Mouse (Mus musculus) T-helper 2 cell (primary cell): Measurements from ENCODE around the gene Dnah10.
"Not testable (repeated sequence)": the region's sequence is repeated elsewhere in the genome, so short reads cannot be mapped to it uniquely, and the experiment has no call there.

Experiments used
- in situ Hi-C: fragments of 300-600 bp; cut with MboI, MseI; formaldehyde crosslinking; loops from one replicate; pipeline ENCODE4 v1.15.1; 2025; ENCODE audit warnings: high pct_unique_total_duplicates

The Dnah10 gene

DNA sequence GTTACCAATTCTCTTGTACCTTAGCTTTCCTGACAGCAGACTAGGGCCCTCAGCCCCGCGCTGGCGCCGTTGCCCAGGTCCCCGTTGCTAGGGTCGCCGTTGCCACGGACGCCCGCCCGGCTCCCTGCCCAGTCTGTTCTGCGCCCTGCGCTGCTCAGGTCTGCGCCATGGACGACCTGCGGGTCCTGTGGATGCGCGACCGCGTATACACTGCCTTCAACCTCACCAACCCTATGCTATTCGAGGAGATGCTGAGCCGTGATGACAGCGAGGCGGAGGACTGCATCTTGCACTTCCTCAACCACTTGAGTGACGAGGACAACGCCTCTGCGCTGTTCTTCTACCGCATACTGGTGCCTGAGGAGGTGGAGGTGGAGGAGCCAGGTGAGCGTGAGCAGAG, at the start of gene Dnah10:
Gene Dnah10 (plus strand): TSS at position 89 of the 400 bp plus-strand sequence.
- in situ Hi-C loops, result no loop called here

DNA sequence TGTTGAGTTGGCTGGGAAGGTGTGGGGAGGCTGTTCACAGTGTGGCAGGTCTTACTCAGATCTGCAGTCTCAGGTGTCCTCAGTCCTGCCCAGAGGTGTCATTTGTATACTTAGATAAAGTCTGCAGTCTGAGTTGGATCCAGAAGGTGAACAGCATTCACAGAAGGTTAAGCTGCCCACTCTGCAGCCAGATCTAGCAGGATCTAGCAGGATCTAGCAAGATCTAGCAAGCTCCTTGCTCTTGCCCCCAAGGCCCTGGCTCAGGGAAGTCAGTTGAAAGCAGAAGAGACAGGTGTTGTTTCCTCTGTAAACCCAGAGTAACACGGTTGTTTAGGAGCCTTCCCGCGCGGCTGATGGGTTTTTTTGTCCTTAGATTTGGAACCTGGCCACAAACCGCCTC, 11.1 kb upstream of the Dnah10 start:
- in situ Hi-C loops, result loop anchor here (5.0 to 10.0 kb wide), 4 partner anchors 66 to 869 kb away; no protein-coding TSS in a partner anchor

DNA sequence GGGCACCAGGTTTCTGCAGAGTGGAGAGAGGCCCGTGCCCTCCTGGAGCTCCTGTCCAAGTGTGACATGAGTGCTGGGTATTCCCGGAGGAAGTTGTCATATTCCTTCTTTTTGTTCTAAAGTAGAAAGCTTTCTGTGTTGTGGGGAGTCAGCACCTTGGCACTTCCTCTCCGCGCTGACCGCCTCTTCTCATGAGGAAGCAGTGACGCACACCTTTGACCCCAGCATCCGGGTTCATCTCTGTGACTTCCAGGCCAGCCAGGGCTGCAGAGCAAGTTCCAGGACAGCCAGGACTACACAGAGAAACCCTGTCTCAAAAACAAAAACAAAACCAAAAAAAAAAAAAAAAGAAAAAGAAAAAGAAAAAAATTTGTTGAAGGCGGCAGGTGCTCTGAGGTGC, 9.8 kb upstream of the Dnah10 start:
- in situ Hi-C loops, result loop anchor here (10.0 kb wide), 3 partner anchors 220 to 870 kb away; no protein-coding TSS in a partner anchor

DNA sequence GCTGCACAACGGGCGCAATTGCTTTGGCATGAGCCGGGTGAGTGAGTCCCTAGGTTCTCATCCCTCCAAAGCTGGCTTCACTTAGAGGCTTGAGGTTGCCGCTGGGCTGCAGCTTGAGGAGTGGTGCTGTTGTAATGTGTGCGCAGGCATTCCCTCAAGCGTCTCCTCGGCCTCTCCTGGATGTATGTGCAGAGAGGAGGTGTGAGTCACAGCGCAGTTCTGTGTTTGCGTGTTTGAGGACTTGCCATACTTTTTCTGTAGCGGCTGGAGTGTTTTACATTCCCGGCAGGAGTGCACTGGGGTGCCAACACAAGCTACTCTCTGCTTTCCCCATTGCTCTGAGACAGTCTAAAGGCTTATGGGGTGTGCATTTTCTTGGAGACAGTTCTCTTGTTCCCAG, 6.9 kb upstream of the Dnah10 start:
- in situ Hi-C loops, result loop anchor here (10.0 kb wide), 3 partner anchors 223 to 873 kb away; no protein-coding TSS in a partner anchor

DNA sequence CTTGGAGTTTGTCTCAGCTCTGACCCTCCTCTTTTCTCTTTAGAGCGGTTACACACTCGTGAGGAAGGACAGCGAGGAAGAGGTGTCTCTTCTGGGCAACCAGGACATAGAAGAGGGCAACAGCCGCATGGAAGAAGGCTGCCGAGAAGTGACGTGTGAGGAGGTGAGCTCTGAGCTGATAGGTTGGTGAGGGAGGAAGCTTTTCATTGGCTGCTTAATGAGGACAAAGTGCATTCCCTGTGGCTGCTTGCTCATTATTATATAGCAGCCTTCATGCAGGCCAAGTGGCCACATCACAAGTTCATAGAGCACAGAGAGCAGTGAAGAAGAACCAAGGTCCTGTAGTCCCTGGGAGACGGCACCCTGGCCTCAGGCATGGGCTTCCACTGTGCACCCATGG, 6.5 kb upstream of the Dnah10 start:
- in situ Hi-C loops, result loop anchor here (10.0 kb wide), 3 partner anchors 224 to 874 kb away; no protein-coding TSS in a partner anchor

DNA sequence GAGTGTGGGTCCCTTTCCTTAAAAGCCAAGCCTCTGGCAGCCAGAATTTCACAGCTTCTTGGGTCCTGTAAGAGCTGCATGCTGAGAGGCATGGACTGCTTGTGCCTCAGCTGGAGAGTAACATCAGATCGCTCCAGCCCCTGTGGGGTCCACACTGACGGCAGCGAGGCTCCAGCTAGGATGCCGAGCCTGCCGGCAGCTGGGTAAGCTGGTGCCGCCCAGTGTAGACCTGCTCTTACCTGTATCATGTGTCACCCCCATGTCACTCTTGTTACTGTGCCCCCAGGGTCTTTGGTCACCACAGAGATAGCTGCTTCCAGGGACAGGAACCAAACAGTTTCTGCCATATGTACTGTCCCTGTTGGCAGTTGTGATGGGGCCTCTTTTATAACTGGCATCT, 1.8 kb upstream of the Dnah10 start:
- in situ Hi-C loops, result no loop called here

DNA sequence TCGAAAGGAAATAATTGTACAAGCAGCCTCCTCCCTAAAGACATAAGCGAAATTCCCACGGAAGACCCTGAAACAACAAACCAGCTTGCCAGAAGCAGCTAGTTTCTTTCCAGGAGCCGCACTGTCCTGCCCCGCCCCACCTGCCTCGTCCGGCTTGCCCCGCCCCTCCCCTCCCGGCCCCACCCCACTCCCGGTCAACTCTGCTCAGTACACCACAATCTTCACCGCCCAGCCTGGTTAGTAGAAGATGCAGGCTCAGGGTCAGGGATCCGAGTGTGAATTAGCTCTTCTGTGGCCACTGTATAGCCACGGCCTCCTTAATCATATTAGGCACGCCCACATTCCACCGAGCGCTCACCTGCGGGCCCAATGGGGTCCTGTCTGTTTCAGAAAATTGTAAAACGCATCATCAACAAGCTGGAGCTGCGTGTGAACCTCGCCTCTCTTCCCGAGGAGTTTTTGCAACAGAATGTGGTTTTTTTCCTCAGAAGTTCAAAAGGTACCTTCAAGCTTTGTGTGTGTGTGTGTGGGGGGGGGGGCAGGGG, 4.8 kb downstream of the Dnah10 start:
- in situ Hi-C loops, result no loop called here

DNA sequence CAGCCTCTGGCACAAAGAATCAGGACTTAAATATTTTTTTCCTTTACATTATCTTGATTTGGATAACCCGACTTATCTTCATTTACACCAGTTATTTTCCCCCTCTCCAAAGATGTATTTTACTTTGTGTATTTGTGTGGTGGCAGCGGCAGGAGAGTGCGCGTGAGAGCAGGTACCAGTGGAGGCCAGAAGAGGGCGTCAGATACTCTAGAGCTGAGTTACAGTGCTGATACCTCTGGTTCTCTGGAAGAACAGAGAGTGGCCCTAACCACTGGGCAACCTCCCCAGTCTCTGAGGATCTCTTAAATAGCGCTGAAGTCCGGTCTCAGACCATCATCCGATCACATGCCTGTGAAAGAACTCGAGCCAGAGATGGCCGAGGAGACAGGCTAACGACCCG, 9.1 kb downstream of the Dnah10 start:
- in situ Hi-C loops, result no loop called here

DNA sequence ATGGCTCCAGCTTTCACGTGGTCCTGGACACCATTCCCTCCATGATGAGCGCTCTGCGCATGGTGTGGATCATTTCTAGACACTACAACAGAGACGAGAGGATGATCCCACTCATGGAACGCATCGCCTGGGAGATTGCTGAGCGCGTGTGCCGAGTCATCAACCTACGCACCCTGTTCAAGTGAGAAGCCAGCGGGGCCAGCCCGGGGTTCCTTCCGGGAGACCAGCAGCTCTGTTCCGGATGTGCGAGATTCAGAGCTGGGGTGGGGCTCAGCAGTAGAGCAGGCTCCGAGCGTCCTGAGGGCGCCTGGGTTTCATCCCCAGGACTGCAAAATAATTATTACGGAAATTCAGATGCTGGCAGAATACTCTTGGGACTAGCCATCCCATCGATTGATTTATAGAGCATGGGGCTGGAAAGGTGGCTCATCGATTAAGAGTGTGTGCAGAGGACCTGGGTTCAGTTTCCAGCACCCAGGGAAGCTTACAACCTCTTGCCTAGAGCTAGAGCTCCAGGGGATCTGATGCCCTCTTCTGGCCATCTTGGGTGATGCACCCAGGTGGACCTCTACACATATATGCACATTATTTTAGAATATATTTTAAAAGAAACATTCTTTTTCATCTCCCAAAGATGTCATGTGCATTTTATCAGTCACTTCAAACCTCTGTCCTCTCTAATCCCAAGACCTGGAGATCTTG, 17.2 kb downstream of the Dnah10 start:
- in situ Hi-C loops, result no loop called here

DNA sequence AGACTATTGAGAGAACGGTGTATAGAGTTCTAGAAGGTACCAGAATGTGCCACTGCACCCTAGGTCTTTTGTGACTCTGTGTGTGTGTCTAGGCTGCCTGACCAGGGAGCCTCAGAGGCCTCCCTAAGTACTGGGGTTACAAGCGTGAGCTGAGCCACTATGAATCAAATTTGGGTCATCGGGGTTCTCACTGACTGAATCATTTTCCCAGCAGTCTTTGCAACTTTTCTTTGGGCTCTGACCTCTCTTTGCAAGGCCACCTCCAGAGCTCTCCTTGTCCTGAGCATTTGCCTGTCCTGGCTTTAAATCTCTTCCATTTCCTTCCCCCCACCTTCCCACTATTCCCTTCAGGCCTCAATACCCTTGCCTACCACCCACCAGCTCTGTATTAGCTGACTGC, 19.0 kb downstream of the Dnah10 start:
- in situ Hi-C loops, result no loop called here

DNA sequence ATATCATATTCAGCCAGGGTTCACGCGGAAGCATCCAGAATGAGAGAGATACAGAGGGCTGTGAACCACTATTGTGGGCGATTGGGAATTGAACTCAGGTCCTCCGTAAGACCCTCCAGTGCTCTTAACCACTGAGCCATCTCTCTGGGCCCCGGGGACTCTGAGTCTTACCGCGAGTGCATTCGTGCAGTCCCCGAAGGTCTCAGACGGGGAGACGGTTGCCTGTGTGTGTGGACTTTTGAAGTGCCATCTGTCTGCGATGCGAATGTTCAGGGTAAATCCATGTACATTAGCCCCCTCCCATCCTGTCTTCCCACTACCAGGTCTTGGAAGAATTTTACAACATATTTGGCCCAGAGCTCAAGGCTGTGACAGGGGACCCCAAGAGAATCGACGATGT, 21.3 kb downstream of the Dnah10 start:
- in situ Hi-C loops, result no loop called here

DNA sequence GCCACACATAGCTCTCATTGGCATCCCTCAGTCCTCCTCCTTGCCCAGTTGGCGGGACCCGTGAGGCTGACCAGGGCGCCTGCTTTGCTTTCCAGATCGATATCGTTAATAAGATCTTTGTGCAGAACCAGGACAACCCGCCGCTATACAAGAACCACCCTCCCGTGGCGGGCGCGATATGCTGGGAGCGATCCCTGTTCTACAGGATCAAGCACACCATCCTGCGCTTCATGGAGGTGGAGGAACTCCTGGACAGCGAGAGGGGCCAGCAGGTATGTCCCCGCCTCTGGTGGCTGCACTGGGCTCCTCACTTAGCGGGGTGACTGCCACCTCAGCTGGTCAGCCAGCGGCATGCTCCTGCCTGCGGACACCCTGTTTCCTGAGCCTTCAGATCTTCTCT, 23.4 kb downstream of the Dnah10 start:
- in situ Hi-C loops, result no loop called here

DNA sequence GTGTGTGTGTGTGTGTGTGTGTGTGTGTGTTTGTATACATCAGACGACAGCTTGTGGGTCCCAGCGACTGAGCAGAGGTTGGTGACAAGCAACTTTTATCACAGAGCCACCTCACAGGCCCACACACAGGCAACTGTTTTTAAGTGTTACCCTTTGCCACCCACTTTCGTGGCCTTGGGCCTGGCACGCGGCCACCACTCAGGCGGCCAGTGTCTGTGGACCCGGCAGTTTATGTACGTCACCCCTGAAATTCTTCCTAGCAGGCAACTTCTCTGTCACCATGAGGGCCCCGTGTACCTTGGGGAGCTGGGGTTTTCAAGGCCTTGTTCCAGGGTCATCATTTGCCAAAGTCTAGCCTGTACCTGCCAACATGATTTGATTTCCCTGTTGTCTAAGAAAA, 26.8 kb downstream of the Dnah10 start:
- in situ Hi-C loops, result loop anchor here (25.0 kb wide), 1 partner anchor 1264 kb away; the partner anchor contains the start of genes Il31 and Lrrc43

DNA sequence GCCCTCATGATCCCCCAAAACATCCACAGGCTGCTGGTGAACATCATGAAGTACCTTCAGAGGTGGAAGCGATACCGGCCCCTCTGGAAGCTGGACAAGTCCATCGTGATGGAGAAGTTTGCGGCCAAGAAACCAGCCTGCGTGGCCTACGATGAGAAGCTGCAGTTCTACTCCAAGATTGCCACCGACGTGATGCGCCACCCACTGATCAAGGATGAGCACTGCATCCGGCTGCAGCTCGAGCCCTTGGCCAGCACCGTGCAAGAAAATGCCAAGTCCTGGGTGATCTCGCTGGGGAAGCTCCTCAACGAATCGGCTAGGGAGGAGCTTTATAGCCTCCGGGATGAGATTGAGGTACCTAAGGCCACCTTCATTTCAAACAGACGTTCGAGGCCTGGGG, 36.1 kb downstream of the Dnah10 start:
- in situ Hi-C loops, result loop anchor here (25.0 kb wide), 1 partner anchor 1274 kb away; the partner anchor contains the start of genes Il31 and Lrrc43

DNA sequence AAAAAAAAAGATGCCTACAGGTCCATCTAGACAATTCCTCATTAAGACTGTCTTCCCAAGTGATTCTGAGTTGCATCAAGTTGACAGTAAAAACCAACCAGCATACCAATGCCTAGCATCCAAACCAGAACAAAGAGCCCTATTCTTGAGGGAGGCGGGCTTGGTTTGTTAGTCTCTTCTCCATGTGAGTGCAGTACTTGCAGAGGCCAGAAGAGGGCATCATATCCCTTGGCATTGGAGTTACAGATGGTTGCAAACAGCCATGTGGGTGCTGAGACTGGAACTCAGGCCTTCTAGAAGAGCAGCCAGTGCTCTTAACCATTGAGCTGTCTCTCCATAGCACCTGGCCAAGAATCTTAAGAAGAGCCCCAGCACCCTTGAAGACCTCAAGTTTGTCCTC, 36.9 kb downstream of the Dnah10 start:
- in situ Hi-C loops, result loop anchor here (25.0 kb wide), 1 partner anchor 1274 kb away; the partner anchor contains the start of genes Il31 and Lrrc43

DNA sequence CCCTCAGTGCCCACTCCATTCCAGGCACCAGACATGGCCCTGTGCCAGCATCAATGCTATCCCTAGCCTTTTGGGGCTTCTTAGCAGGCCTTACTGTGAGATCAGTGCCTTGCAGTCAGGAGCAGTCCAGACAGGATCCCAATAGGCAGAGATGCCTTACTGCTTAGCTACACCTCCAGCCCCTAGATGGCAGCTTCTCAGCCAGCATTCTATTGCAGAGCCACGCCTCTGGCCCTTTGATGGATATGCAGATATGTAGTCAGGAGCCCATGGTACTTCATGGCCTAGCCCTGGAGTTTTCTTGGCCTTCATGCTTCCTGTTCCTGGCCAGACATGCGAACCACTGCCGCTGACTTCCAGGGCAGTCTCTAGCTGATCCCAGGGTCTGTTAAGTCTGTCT, 49.7 kb downstream of the Dnah10 start:
- in situ Hi-C loops, result loop anchor here (5.0 to 25.0 kb wide), 2 partner anchors 58 to 1287 kb away; partner anchors contain the start of genes Il31 and Lrrc43

DNA sequence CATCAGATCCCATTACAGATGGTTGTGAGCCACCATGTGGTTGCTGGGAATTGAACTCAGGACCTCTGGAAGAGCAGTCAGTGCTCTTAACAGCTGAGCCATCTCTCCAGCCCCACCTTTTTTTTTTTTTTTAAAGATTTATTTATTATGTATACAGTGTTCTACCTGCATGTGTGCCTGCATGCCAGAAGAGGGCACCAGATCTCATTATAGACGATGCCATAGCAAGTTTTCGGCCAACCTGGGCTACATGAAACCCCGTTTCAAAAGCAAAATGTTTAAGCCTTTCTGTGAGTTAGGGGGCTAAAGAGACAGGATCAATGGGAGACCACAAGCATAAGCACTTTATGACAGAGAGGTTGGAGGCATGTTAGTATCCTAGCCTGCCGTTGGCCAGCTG, 51.4 kb downstream of the Dnah10 start:
- in situ Hi-C loops, result not testable (repeated sequence)

DNA sequence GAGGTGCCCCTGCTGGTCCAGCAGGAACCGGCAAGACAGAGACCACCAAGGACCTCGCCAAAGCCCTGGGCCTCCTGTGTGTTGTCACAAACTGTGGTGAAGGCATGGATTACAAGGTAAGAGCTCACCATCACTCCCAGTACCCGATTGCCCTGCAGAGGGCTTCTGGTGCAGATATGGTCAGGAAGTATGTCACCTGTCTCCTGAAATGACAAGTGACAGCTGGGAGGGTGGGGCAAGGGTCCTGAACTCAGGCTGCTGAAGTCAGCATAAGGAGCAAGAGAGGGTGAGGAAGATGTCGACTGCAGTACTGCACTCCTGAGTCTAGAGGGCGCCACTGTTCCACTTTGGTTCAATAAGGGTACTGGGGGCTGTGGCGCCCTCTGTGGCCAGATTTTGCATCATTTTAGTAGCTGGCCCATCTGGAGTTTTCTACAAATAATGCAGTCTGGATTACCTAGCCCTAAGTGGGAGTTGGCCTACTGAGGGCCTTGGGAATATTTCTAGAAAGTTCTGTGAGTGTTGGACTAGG, 52.4 kb downstream of the Dnah10 start:
- in situ Hi-C loops, result no loop called here

DNA sequence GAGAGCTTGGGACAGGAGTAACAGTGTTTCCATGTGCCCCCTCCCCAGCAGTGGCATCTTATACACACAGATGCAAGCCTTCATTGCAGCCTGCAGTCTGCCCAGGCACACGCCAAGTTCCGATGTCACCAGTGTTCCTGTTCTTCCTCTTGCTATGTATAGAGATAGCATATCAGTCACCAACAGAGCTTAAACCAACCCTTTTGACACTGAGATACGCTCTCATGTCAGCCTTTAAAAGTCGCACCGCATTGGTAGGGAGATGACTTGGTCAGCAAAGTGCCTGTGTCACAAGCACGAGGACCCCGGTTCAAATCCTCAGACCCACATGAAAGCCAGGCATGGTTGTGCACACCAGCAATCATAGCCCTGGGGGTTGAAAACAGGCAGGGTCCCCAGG, 55.0 kb downstream of the Dnah10 start:
- in situ Hi-C loops, result no loop called here

DNA sequence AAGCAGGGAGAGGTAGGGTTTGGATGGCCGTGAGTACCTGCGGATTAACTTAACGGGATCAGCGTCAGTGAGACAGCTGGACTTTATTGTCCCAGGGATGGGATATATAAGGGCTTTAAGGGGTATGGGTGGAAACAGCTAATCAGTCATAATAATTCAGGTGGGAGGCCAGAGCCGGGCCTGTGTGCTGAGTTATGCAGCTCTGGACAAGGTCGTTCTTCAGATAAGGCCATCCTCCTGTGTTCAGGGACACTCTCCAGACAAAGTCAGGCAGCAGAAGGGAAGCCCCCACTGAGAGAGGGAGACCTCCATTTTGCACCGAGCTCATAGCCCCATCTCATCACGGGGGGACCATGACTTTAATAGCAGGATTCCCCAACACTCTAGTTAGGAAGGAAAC, 56.8 kb downstream of the Dnah10 start:
- in situ Hi-C loops, result no loop called here

DNA sequence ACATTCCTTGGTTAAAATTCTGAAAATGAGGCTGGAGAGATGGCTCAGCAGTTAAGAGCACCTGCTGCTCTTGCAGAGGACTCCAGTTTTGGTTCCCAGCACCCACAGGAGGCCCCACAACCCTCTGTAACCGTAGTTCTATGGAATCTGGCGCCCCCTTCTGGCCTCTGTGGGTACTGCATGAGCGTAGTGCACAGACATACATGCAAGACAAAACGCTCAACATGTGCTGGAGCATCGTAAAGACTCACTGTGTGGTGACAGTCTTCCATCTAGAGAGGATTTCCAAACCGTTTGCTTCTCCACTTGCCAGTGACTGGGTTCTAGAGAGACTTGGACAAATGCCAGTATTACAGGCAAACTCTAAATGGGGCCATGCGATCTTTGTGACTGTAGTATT, 60.8 kb downstream of the Dnah10 start:
- in situ Hi-C loops, result no loop called here

DNA sequence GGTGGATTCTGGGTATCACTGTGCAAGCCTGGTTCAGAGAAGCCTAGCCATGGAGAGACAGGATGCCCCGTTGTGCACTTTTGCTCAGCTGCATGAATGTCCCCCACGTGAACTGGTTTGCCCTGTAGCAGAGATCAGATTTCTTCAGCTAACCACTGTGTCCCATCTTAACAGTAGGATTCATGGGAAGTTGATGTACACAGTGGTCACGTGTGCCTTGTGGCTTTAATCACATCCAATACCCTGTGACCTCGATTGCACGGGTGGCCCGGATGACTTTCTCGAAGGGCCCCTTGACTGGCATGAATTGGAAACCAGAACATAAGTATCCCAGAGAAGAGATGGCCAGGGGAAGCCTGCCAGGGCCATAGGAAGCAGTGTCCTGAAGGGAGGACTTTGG, 67.2 kb downstream of the Dnah10 start:
- in situ Hi-C loops, result no loop called here
